Mouse (Mus musculus) frontal cortex, postnatal 36 days (tissue): ENCODE results near the gene Stim2.
A peak's percentile ranks its signal among the peaks of the same experiment; 100 is the strongest.

Experiments used
- DNase-seq, 2 experiments: peaks; one replicate each; pipeline ENCODE4 v3.0.0; 2022; ENCODE audit warnings: low spot score in 2 of 2

Stim2 gene

GRCm38 (mm10) chr5:53994576-53994975 lies 3.7 kb upstream of the Stim2 start:
- DNase-seq, result no peak

- peak; percentile 80 to 86 for DNase-seq
These were observed 3.0 kb upstream of the Stim2 start for GRCm38 (mm10) chr5:53995316-53995715.

GRCm38 (mm10) chr5:53996822-53997221 lies 1.5 kb upstream of the Stim2 start:
- DNase-seq, result no peak

- peak; percentile 58 to 67 for DNase-seq
These were observed 603 bp downstream of the Stim2 start for GRCm38 (mm10) chr5:53998743-53999460.

GRCm38 (mm10) chr5:53999461-53999770 lies 1.1 kb downstream of the Stim2 start:
- DNase-seq, result no peak

GRCm38 (mm10) chr5:53999831-54000230 lies 1.5 kb downstream of the Stim2 start:
- no peak for DNase-seq

- no peak for DNase-seq
These were observed 2.7 kb downstream of the Stim2 start for GRCm38 (mm10) chr5:54001021-54001420.

GRCm38 (mm10) chr5:54005111-54005864 lies 7.0 kb downstream of the Stim2 start:
- DNase-seq, result no peak

GRCm38 (mm10) chr5:54005865-54006225 lies 7.5 kb downstream of the Stim2 start:
- DNase-seq, result no peak

- no peak for DNase-seq
These were observed 8.5 kb downstream of the Stim2 start for GRCm38 (mm10) chr5:54006845-54007244.

- DNase-seq, result no peak
These were observed 9.3 kb downstream of the Stim2 start for GRCm38 (mm10) chr5:54007617-54008016.

GRCm38 (mm10) chr5:54013271-54013670 lies 15.0 kb downstream of the Stim2 start:
- DNase-seq, result no peak

GRCm38 (mm10) chr5:54017143-54017542 lies 18.8 kb downstream of the Stim2 start:
- no peak for DNase-seq

- no peak for DNase-seq
These were observed 20.6 kb downstream of the Stim2 start for GRCm38 (mm10) chr5:54018856-54019255.

- no peak for DNase-seq
These were observed 21.2 kb downstream of the Stim2 start for GRCm38 (mm10) chr5:54019546-54019945.

GRCm38 (mm10) chr5:54024610-54025009 lies 26.3 kb downstream of the Stim2 start:
- DNase-seq, result no peak

- DNase-seq, result no peak
These were observed 27.3 kb downstream of the Stim2 start for GRCm38 (mm10) chr5:54025630-54026029.

- DNase-seq, result no peak
These were observed 34.9 kb downstream of the Stim2 start for GRCm38 (mm10) chr5:54033217-54033616.

GRCm38 (mm10) chr5:54034680-54035079 lies 36.4 kb downstream of the Stim2 start:
- DNase-seq, result no peak

GRCm38 (mm10) chr5:54038615-54039014 lies 40.3 kb downstream of the Stim2 start:
- no peak for DNase-seq

- DNase-seq, result no peak
These were observed 42.2 kb downstream of the Stim2 start for GRCm38 (mm10) chr5:54040527-54040926.

- DNase-seq, result no peak
These were observed 43.7 kb downstream of the Stim2 start for GRCm38 (mm10) chr5:54042013-54042412.

- DNase-seq, result no peak
These were observed 47.2 kb downstream of the Stim2 start for GRCm38 (mm10) chr5:54045523-54045922.
